Mouse (Mus musculus) CH12.LX (cell line): Measurements from ENCODE around the gene A630001G21Rik. TPM values are rescaled to one million over a fixed set of nuclear protein-coding genes. Genes with fewer than 3 reads are reported as not detected.

ENCODE experiments used
- DNase-seq: peaks from one replicate; pipeline ENCODE4 v3.0.0-alpha.2; 2013; ENCODE audit errors: extremely low read depth
- H3K27ac ChIP-seq: 2 replicates; pipeline ENCODE4 v1.5.1; 2012; ENCODE audit warnings: low read depth, mild to moderate bottlenecking, control low read depth, moderate library complexity; ENCODE audit not compliant: insufficient read depth
- H3K27me3 ChIP-seq: replicated peaks from 2 replicates; pipeline ENCODE3; 2012; ENCODE audit warnings: inconsistent platforms
- H3K36me3 ChIP-seq, 2 experiments: replicated peaks in 1 of 2; 2 replicates each; pipeline versions ENCODE3 to v1.6.1; 2012; ENCODE audit warnings: inconsistent platforms in 1 of 2, low read length in 1 of 2, mild to moderate bottlenecking in 1 of 2, mixed read lengths in 1 of 2, moderate library complexity in 1 of 2; ENCODE audit not compliant: control insufficient read depth in 1 of 2, insufficient read depth in 1 of 2
- H3K4me1 ChIP-seq, 2 experiments: 2 replicates each; pipeline ENCODE4 v1.6.1; 2012; ENCODE audit warnings: inconsistent platforms in 1 of 2, moderate library complexity in 1 of 2; ENCODE audit not compliant: insufficient read depth in 2 of 2, control insufficient read depth in 1 of 2
- H3K4me2 ChIP-seq: 2 replicates; pipeline ENCODE4 v1.6.1; 2012; ENCODE audit warnings: low read depth, mild to moderate bottlenecking, control low read depth; ENCODE audit not compliant: poor library complexity, insufficient read depth, severe bottlenecking
- H3K4me3 ChIP-seq, 3 experiments: fragments of 150-350 bp in 1 of 3; sonication (generic) in 1 of 3; replicated peaks in 1 of 3; 2 replicates each; pipeline versions ENCODE3 to v1.5.1; 2011 to 2012; ENCODE audit warnings: low read depth in 2 of 3, low read length in 2 of 3, mild to moderate bottlenecking in 2 of 3, moderate library complexity in 2 of 3, control low read depth in 1 of 3, improper control_type of control experiment in 1 of 3, inconsistent platforms in 1 of 3, mixed read lengths in 1 of 3; ENCODE audit not compliant: poor library complexity in 1 of 3
- H3K79me2 ChIP-seq: replicated peaks from 2 replicates; pipeline ENCODE4 v1.6.1; 2012; ENCODE audit warnings: mild to moderate bottlenecking, moderate library complexity; ENCODE audit not compliant: control insufficient read depth, poor library complexity, insufficient read depth, severe bottlenecking; ENCODE audit errors: extremely low read depth
- H3K9ac ChIP-seq: 2 replicates; pipeline ENCODE4 v1.6.1; 2012; ENCODE audit warnings: low read depth, mild to moderate bottlenecking, control low read depth, moderate library complexity; ENCODE audit not compliant: insufficient read depth
- H3K9me3 ChIP-seq: replicated peaks from 2 replicates; pipeline ENCODE3; 2012; ENCODE audit warnings: low read length, inconsistent platforms, mixed read lengths
- BHLHE40 ChIP-seq: IDR thresholded peaks from 2 replicates; pipeline ENCODE4 v1.6.1; 2011; ENCODE audit warnings: mild to moderate bottlenecking, low read depth, low read length, improper control_type of control experiment
- CHD2 ChIP-seq: IDR thresholded peaks from 2 replicates; pipeline ENCODE4 v1.6.1; 2011; ENCODE audit warnings: low read length, improper control_type of control experiment
- CTCF ChIP-seq, 2 experiments: IDR thresholded peaks in 1 of 2; conservative IDR thresholded peaks in 1 of 2; 2 replicates each; pipeline ENCODE4 v1.5.1; 2011 to 2012; ENCODE audit warnings: low read depth in 2 of 2, low read length in 2 of 2, improper control_type of control experiment in 1 of 2, inconsistent platforms in 1 of 2, mild to moderate bottlenecking in 1 of 2, moderate library complexity in 1 of 2
- EP300 ChIP-seq: IDR thresholded peaks from 2 replicates; pipeline ENCODE4 v1.6.1; 2011; ENCODE audit warnings: low read length, improper control_type of control experiment
- ETS1 ChIP-seq: conservative IDR thresholded peaks from 2 replicates; pipeline ENCODE4 v1.6.1; 2012; ENCODE audit warnings: low read depth, mild to moderate bottlenecking, inconsistent platforms, low read length, improper control_type of control experiment, moderate library complexity
- IRF4 ChIP-seq: IDR thresholded peaks from 2 replicates; pipeline ENCODE4 v1.6.1; 2014; ENCODE audit warnings: low read depth, mild to moderate bottlenecking, inconsistent platforms, low read length, improper control_type of control experiment
- JUND ChIP-seq: conservative IDR thresholded peaks from 2 replicates; pipeline ENCODE4 v1.6.1; 2011; ENCODE audit warnings: low read depth, low read length, improper control_type of control experiment
- KAT2A ChIP-seq: IDR thresholded peaks from 2 replicates; pipeline ENCODE4 v1.6.1; 2012; ENCODE audit warnings: low read length, improper control_type of control experiment, inconsistent platforms; ENCODE audit not compliant: insufficient replicate concordance
- MEF2A ChIP-seq: IDR thresholded peaks from 2 replicates; pipeline ENCODE4 v1.6.1; 2014; ENCODE audit warnings: low read depth, mild to moderate bottlenecking, inconsistent platforms, low read length, improper control_type of control experiment, borderline replicate concordance
- MXI1 ChIP-seq: IDR thresholded peaks from 2 replicates; pipeline ENCODE4 v1.6.1; 2011; ENCODE audit warnings: mild to moderate bottlenecking, low read depth, low read length, improper control_type of control experiment
- MYC ChIP-seq: IDR thresholded peaks from 2 replicates; pipeline ENCODE4 v1.6.1; 2011; ENCODE audit warnings: low read depth, mild to moderate bottlenecking, improper control_type of control experiment, low read length
- NELFE ChIP-seq: IDR thresholded peaks from 2 replicates; pipeline ENCODE4 v1.6.1; 2011; ENCODE audit warnings: low read depth, low read length, improper control_type of control experiment
- PAX5 ChIP-seq: IDR thresholded peaks from 2 replicates; pipeline ENCODE4 v1.6.1; 2012; ENCODE audit warnings: low read length, inconsistent platforms, mixed read lengths
- RAD21 ChIP-seq: IDR thresholded peaks from 2 replicates; pipeline ENCODE4 v1.6.1; 2011; ENCODE audit warnings: low read depth, mild to moderate bottlenecking, low read length, improper control_type of control experiment, moderate library complexity
- SIN3A ChIP-seq: IDR thresholded peaks from 2 replicates; pipeline ENCODE4 v1.6.1; 2012; ENCODE audit warnings: low read length, improper control_type of control experiment, inconsistent platforms
- SMC3 ChIP-seq: IDR thresholded peaks from 2 replicates; pipeline ENCODE4 v1.6.1; 2011; ENCODE audit warnings: low read depth, low read length, improper control_type of control experiment
- UBTF ChIP-seq: IDR thresholded peaks from 2 replicates; pipeline ENCODE4 v1.6.1; 2012; ENCODE audit warnings: low read depth, mild to moderate bottlenecking, inconsistent platforms, low read length, improper control_type of control experiment, moderate library complexity
- ZC3H11A ChIP-seq: IDR thresholded peaks from 2 replicates; pipeline ENCODE4 v1.6.1; 2012; ENCODE audit warnings: low read depth, mild to moderate bottlenecking, inconsistent platforms, low read length, improper control_type of control experiment
- ZKSCAN1 ChIP-seq: IDR thresholded peaks from 2 replicates; pipeline ENCODE4 v1.6.1; 2012; ENCODE audit warnings: low read depth, inconsistent platforms, low read length, improper control_type of control experiment, borderline replicate concordance
- ZMIZ1 ChIP-seq: IDR thresholded peaks from 2 replicates; pipeline ENCODE4 v1.6.1; 2012; ENCODE audit warnings: low read depth, mild to moderate bottlenecking, inconsistent platforms, low read length, improper control_type of control experiment
- ZNF384 ChIP-seq: IDR thresholded peaks from 2 replicates; pipeline ENCODE4 v1.6.1; 2012; ENCODE audit warnings: low read depth, low read length, improper control_type of control experiment, inconsistent platforms
- dilution Hi-C: fragments of 300-500 bp; cut with MboI; formaldehyde crosslinking; loops from 2 replicates; pipeline ENCODE4 v1.14.3; 2020; ENCODE audit warnings: low sequenced_read_pairs; ENCODE audit not compliant: extremely low pct_unique_long_range_greater_than_20kb, extremely low pct_ligation_motif_present
- in situ Hi-C: fragments of 300-500 bp; cut with MboI; formaldehyde crosslinking; loops from 3 replicates; pipeline ENCODE4 v1.14.3; 2019; ENCODE audit warnings: low sequenced_read_pairs, low pct_ligation_motif_present, low pct_unique_long_range_greater_than_20kb, mixed read lengths
- polyA plus RNA-seq: library from polyadenylated mRNA; unstranded; fragments of >175 nt; gene quantifications from 2 replicates; pipeline ENCODE4 v1.2.1, GENCODE M21; 2012; ENCODE audit warnings: low read depth; ENCODE audit not compliant: insufficient read length
- total RNA-seq, 2 experiments: library from RNA; depleted of rRNA; stranded (reverse); fragments of 300-350 nt in 1 of 2; fragments of >200 nt in 1 of 2; gene quantifications; 2 replicates each; pipeline ENCODE4 v1.2.3; 2012 to 2014

Gene A630001G21Rik
- total and polyA plus RNA-seq, 3 experiments = 55.8 to 151 (median 139) TPM

- H3K9me3 ChIP-seq = no peaks in the 10 kb centered on the region
- H3K79me2 ChIP-seq = peaks cover 88% of the 10 kb centered on the region
- H3K27ac ChIP-seq = no peak overlapping the region
- H3K36me3 ChIP-seq = peaks cover 0 to 57% of the 10 kb centered on the region in 2 experiments
- no peak for TF ChIP-seq ETS1
- no peak for TF ChIP-seq MEF2A
- TF ChIP-seq EP300 = no peak
- TF ChIP-seq NELFE = no peak
- no peak for TF ChIP-seq SIN3A
- no peak for TF ChIP-seq CTCF (conservative IDR thresholded peaks at IDR 0.05 in 1 of 2, IDR thresholded peaks at IDR 0.05 in 1 of 2; ENCODE audit: low read depth in 2 of 2, low read length in 2 of 2)
- TF ChIP-seq MYC = no peak
- TF ChIP-seq KAT2A = no peak
- TF ChIP-seq ZKSCAN1 = no peak
- TF ChIP-seq BHLHE40 = no peak
- no peak for TF ChIP-seq IRF4
- TF ChIP-seq ZC3H11A = no peak
- no peak for TF ChIP-seq CHD2
- no peak for TF ChIP-seq UBTF
- TF ChIP-seq ZMIZ1 = no peak
- TF ChIP-seq ZNF384 = no peak
- TF ChIP-seq JUND = no peak
- TF ChIP-seq MXI1 = no peak
- TF ChIP-seq, all 38 proteins: peak for 0
- dilution Hi-C loops (no loop called here), in situ Hi-C loops (no loop called here)
- Histone ChIP-seq H3K4me2 (no peak overlapping the region), H3K27me3 (no peaks in the 10 kb centered on the region), H3K4me1 (peaks cover 5 to 66% of the 10 kb centered on the region in 2 experiments; a peak in 3 of 4 replicates), H3K9ac (no peak overlapping the region), H3K4me3 (no peak overlapping the region)
- DNase-seq = no peak
Measured at GRCm38 (mm10) chr1:85810343-85810742, 31.9 kb upstream of the A630001G21Rik start.

GRCm38 (mm10) chr1:85809256-85809655, 30.8 kb upstream of the A630001G21Rik start:
- peaks cover 89% of the 10 kb centered on the region for H3K79me2 ChIP-seq
- no peak for DNase-seq
- no peaks in the 10 kb centered on the region for H3K9me3 ChIP-seq
- no peak overlapping the region for H3K27ac ChIP-seq
- no peaks in the 10 kb centered on the region for H3K27me3 ChIP-seq
- H3K9ac ChIP-seq = no peak overlapping the region
- in situ Hi-C loops = no loop called here
- no peak overlapping the region for H3K4me3 ChIP-seq
- no peak overlapping the region for H3K4me2 ChIP-seq
- H3K36me3 ChIP-seq = peaks cover 4 to 58% of the 10 kb centered on the region in 2 experiments
- H3K4me1 ChIP-seq = peaks cover 5 to 76% of the 10 kb centered on the region in 2 experiments; a peak in 3 of 4 replicates
- no peak for TF ChIP-seq MYC
- no peak for TF ChIP-seq SIN3A
- no peak for TF ChIP-seq SMC3
- no peak for TF ChIP-seq RAD21
- no peak for TF ChIP-seq PAX5
- TF ChIP-seq, all 38 proteins: peak for 0
- dilution Hi-C loops = no loop called here
